Mouse (Mus musculus): ENCODE measurements around the gene Sat2.

Gene Sat2

DNA sequence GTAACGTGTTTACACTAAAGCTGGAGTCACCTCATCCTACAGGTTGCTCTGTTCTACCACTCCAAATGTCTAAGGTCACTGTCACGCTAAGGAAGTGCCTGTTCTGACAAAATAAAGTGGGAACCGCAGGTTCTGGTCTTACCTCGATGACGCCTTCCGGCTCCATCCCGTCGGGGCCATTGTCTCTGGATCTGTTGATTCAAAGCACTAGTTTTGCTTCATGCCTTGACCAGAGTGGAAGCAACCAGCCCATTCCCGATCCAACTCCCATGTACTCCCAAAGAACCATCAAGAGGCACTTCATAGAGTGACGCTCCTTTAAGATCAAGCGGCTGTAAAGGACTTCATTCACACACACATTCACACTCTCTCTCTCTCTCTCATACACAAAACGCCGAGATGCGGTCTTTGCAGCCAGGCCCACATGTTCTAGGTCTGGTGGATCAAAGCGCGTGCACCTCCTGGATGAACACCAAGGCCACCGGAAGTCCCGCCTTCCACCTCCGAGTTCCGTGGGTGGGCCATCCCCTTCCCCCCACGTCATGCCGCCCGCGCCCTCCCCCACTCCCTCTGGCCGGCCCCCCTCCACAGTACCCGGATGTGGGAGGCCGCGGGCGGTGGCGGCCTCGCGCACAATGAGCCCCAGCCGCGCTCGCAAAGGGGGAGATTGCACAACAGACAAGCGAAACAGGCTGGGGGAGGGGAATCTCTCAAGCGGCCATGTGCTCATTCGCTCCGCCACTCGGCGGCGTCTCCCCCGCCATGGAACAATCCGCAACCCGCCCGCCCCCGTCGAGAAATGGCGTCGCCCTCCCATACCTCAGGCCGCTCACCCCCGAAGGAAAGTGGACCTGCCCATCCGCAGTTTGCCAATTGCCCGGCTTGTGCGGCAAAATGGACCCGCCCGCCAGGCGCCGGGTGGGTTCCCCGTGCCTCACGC, 49.2 kb downstream of the Sat2 start:
- peak; percentile 95 for DNase-seq (ENCODE audit: extremely low spot score, low spot score)

DNA sequence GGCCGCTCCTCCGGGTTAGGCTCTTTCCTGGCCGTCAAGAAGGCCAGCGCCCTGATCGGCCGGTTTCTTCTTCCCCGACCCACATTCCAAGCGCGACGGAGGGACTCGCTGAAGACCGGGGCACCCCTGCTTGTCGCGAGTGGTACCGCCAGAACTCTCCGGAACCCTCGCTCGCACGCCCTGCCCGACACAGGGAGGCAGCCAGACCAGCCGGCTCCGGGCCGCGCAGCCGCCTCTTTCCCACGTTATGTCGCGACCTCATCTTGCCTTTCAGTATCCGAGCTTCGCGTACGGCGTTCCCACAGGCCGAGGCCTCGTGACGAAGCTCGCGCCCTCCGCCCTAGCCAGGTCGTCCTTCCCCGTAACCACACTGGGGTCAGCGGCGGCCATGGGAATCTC, 49.9 kb downstream of the Sat2 start:
- no peak for DNase-seq (ENCODE audit: extremely low spot score, low spot score)

DNA sequence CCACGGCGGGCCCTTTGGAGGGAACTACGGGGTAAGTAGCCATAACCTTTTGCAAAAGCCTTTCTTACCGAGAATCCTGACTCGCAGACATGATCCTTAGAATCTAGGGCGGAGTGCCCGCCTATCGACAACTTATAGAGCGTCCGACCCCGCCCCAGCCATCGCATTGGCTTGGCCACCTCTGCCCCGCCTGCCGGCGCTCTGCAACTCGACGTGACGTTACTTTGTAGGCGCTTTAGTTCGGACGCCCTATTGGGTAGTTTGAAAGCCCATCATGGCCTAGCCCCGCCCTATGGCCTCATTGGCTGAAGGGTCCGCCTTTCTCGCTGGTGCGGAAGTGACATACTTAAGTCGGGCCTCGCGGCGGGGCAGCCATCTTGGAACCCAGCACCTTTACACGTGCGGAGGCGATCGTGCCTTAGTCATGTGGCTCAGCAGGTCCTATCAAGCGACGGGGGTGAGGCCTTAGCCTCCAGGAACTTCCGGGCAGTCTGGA, 50.4 kb downstream of the Sat2 start, which contains the start of gene Eif4a1:
Gene Eif4a1, minus strand, starts transcription at position 213 of the 496 bp plus-strand sequence.
- DNase-seq (ENCODE audit: extremely low spot score, low spot score), result peak; percentile 98
